Mouse (Mus musculus) midbrain, embryonic 10.5 days (tissue): Measurements from ENCODE around the gene Tpp2. TPM values are rescaled to one million over a fixed set of nuclear protein-coding genes. Genes with fewer than 3 reads are reported as not detected.
"Not testable (repeated sequence)": the region's sequence is repeated elsewhere in the genome, so short reads cannot be mapped to it uniquely, and the experiment has no call there.

ENCODE experiments used
- DNase-seq: peaks from one replicate; pipeline ENCODE4 v3.0.0-alpha.2; 2017; ENCODE audit warnings: low spot score
- H3K27ac ChIP-seq: fragments of 300-500 bp; sonication (generic); replicated peaks from 2 replicates; pipeline ENCODE4 v1.5.1; 2016; ENCODE audit warnings: mild to moderate bottlenecking
- H3K27me3 ChIP-seq: fragments of 300-500 bp; sonication (generic); 2 replicates; pipeline ENCODE4 v1.6.1; 2016; ENCODE audit warnings: low read depth, mild to moderate bottlenecking; ENCODE audit not compliant: poor library complexity, severe bottlenecking
- H3K36me3 ChIP-seq: fragments of 300-500 bp; sonication (generic); 2 replicates; pipeline ENCODE4 v1.6.1; 2016; ENCODE audit warnings: mild to moderate bottlenecking, moderate library complexity
- H3K4me1 ChIP-seq: fragments of 300-500 bp; sonication (generic); 2 replicates; pipeline ENCODE4 v1.6.1; 2016
- H3K4me3 ChIP-seq: fragments of 300-500 bp; sonication (generic); 2 replicates; pipeline ENCODE4 v1.5.1; 2016; ENCODE audit warnings: mild to moderate bottlenecking, moderate library complexity
- H3K9me3 ChIP-seq: fragments of 300-500 bp; sonication (generic); replicated peaks from 2 replicates; pipeline ENCODE4 v1.6.1; 2016; ENCODE audit warnings: mild to moderate bottlenecking
- WGBS: fragments of 180-500 bp; shearing (Covaris S2); methylation state at CpG from one replicate; pipeline ENCODE4 v1.1.7; 2016; 5-methylcytosine and 5-hydroxymethylcytosine counted together
- polyA plus RNA-seq: library from polyadenylated mRNA; unstranded; fragments of >200 nt; fragmentation: Nextera tagmentation; extraction: Ambion mirVana; gene quantifications from 2 replicates; pipeline ENCODE4 v1.2.1, GENCODE M21; 2016

Gene Tpp2
- polyA plus RNA-seq, result 71.1 and 71.9 TPM in 2 replicates

DNA sequence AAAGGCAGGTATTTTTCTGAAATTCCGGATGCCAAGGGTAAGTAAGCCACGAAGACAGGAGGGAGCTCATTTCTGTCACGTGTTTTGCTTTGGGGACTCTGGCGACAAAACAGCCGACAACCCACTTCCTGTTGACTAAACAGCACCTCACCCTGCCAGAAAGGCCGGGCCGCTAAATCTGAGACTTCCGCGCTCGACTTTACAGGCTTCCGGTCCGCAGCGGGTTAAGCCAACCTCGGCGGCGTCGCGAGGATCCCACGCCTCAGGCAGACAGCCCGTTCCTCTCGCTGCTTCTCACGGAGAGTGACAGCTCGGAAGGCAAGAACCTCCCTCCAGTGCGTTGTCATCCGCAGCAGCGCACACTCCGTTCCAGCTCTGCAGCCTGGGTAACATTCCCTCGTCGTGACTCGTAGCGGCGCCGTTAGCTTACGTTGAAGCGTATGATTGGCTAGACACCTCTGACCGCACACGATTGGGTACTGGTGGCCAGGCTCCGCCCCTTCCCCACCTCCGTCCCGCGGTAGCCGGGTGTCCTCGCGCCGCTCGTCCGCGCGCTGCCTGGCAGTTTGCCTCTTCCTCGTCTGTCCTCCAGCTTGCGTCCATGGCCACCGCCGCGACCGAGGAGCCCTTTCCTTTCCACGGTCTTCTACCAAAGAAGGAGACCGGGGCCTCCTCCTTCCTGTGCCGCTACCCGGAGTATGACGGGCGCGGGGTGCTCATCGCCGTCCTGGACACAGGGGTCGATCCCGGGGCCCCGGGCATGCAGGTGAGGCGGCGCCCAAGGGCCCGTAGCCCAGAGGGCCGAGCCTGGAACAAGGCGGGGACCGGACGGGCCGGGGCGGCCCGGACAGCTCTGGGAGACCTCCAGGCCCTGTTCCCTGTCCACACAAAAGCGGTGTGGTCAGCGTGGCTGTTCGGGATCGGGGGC, at the start of gene Tpp2:
TSS of gene Tpp2 (plus strand) at position 160 of the 928 bp plus-strand sequence.
- peaks cover 26% of the 10 kb centered on the region for H3K4me1 ChIP-seq
- H3K27me3 ChIP-seq, result no peaks in the 10 kb centered on the region
- no peaks in the 10 kb centered on the region for H3K9me3 ChIP-seq
- under 1% methylated on average over 81 of the region's 81 CpGs for WGBS
- peak within 1 kb of the TSS; percentile 96 for H3K27ac ChIP-seq
- DNase-seq, result peak; percentile 95
- peak within 1 kb of the TSS; percentile 100 for H3K4me3 ChIP-seq
- peaks cover 4% of the 10 kb centered on the region; the same call in 1 of the 2 replicates for H3K36me3 ChIP-seq

DNA sequence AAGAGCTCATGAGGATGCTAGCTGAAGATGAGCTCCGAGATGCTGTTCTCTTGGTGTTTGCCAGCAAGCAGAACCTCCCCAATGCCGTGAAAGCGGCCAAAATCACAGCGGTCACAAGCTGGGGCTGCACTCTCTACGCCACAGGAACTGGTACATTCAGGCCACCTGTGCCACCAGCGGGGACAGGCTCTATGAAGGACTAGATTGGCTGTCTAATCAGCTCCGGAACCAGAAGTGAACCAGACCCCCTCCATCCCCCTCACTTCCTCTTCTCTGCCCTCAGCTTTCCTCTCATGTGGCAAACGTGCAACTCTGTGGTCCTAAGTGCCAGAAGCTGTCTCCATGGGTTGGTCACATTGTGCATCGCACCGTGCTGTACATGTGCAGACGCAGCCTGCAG, 45.1 kb upstream of the Tpp2 start:
- H3K27ac ChIP-seq, H3K9me3 ChIP-seq: not testable (repeated sequence)
- WGBS, result 85% methylated on average over 11 of the region's 11 CpGs

DNA sequence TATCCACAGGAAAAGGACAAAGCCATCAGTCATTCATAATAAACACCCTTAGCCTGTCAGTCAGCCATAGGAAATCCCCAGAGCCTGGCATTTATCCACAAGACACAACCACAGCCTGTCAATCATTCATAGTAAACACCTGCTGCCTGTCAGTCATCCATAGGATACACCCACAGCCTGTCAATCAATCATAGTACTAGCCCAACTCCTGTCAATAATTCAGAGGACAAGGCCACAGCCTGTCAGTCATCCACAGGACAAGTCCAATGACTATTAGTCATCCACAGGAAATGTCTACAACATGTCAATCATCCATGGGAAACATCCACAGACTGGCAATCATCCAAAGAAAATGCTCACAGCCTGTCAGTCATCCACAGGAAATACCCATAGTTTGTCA, 37.7 kb upstream of the Tpp2 start:
- H3K9me3 ChIP-seq, result peaks cover 4% of the 10 kb centered on the region
- no peaks in the 10 kb centered on the region for H3K36me3 ChIP-seq
- DNase-seq, result no peak
- H3K4me3 ChIP-seq, result no peak overlapping the region
- H3K27ac ChIP-seq, result no peak overlapping the region
- H3K4me1 ChIP-seq, result peaks cover 12% of the 10 kb centered on the region
- H3K27me3 ChIP-seq, result no peaks in the 10 kb centered on the region

More for the DNA sequence above, 45.1 kb upstream of the Tpp2 start:
- H3K27me3 ChIP-seq, DNase-seq, H3K4me3 ChIP-seq, H3K36me3 ChIP-seq, H3K4me1 ChIP-seq: not testable (repeated sequence)

DNA sequence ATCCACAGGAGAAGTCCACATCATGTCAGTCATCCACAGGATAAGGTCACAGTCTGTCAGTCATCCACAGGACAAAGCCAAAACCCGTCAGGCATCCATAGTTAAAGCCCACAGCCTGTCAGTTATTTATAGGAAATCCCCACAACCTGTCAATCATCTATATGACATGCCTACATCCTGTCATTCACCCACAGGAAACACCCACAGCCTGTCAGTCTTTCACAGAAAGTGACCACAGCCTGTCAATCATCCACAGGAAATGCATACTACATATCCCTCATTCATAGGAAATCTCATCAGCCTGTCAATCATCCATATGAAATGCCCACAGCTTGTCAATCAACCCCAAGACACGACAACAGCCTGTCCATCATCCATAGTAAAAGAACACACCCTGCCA, 36.3 kb upstream of the Tpp2 start:
- DNase-seq, result no peak
- no peaks in the 10 kb centered on the region for H3K27me3 ChIP-seq
- WGBS, result 89% methylated on average over 2 of the region's 2 CpGs

DNA sequence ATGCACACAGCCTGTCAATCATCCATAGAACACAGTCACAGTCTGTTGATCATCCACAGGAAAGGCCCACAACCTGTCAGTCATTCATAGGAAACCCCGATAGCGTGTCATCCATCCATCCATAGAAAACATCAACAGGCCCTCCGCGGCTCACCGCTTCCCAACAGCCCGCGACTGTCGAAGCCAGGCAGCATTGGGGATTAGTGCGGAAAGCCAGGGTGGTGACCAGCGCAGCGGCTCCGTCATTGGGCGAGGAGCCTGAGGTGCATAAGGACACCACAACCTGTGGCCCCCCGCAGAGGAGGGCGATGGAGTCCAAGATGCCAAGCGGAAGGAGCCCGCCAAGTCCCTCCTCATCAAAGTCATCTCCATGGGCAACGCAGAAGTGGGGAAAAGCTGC, 35.5 kb upstream of the Tpp2 start:
- WGBS, result 85% methylated on average over 18 of the region's 18 CpGs
- H3K4me1 ChIP-seq, result peaks cover 12% of the 10 kb centered on the region
- no peaks in the 10 kb centered on the region for H3K27me3 ChIP-seq
- H3K36me3 ChIP-seq, result no peaks in the 10 kb centered on the region
- peaks cover 4% of the 10 kb centered on the region for H3K9me3 ChIP-seq
- H3K27ac ChIP-seq, result no peak overlapping the region
- no peak for DNase-seq
- no peak overlapping the region for H3K4me3 ChIP-seq

More for the DNA sequence above, 36.3 kb upstream of the Tpp2 start:
- Histone ChIP-seq H3K27ac (no peak overlapping the region), H3K36me3 (no peaks in the 10 kb centered on the region), H3K4me3 (no peak overlapping the region), H3K4me1 (peaks cover 12% of the 10 kb centered on the region), H3K9me3 (peaks cover 4% of the 10 kb centered on the region)

DNA sequence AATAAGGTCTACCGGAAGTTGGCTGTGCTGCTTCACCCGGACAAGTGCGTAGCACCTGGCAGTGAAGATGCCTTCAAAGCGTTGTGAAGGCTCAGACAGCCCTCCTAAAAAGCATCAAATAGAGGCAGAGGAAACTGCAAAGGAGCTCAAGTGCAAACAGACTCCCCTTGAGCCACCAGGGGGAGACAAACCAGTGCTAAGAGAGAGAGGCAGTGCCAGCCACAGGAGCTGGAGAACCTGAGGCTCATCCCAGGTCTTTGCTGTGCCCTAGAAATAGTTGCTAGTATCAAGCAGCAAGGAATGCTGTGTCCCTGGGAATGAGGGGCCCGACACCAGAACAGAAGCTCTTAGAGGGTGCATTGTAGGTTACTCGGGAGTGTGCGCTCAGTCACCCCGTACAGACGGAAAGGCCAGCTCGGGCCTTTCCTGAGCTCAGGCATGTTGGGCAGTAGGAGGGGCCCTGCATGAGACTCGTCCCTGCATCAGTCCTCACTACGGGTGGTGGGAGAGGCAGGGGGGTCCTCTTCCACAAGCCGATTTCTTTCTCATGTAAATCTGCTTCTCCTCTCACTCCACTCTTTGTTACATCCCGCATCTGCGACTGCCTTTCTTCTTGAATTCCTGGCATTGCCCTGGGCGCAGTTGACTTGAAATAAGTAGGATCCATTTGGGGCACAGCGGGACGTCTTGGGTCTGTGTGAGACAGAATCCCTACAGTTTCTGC, 34.3 kb upstream of the Tpp2 start:
- H3K9me3 ChIP-seq, result peaks cover 4% of the 10 kb centered on the region
- H3K4me3 ChIP-seq, result peak overlapping the region; percentile 51
- peak overlapping the region; percentile 74 for H3K27ac ChIP-seq
- DNase-seq, result peak; percentile 80
- H3K36me3 ChIP-seq, result no peaks in the 10 kb centered on the region
- peaks cover 12% of the 10 kb centered on the region for H3K4me1 ChIP-seq
- 14% methylated on average over 18 of the region's 18 CpGs for WGBS
- no peaks in the 10 kb centered on the region for H3K27me3 ChIP-seq

DNA sequence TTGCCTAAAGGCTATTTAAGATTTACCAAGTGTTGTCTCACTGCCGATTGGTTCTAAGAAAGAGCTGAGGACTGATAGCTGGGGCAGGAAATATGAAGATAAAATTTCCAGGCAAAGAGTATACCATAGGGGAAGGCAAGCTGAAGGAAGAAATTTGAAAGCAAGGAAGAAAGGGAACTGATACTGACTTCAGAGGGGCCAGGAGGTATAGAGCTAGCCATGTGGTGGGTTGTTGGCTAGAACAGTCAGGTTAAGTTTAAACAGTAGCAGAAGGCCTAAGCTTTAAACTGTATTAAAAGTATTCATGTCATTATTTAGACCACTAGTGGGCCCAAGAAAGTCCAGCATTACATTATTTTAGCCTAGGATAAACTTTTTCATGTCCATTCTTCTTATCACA, 31.0 kb upstream of the Tpp2 start:
- no peak for DNase-seq
- WGBS, result 96% methylated on average over 1 of the region's 1 CpGs
- Histone ChIP-seq H3K4me3 (no peak overlapping the region), H3K27ac (no peak overlapping the region), H3K4me1 (peaks cover 12% of the 10 kb centered on the region), H3K9me3 (0 out of 2 replicates have a peak, but pooled peaks cover under 1% of the 10 kb centered on the region), H3K27me3 (no peaks in the 10 kb centered on the region), H3K36me3 (no peaks in the 10 kb centered on the region)

DNA sequence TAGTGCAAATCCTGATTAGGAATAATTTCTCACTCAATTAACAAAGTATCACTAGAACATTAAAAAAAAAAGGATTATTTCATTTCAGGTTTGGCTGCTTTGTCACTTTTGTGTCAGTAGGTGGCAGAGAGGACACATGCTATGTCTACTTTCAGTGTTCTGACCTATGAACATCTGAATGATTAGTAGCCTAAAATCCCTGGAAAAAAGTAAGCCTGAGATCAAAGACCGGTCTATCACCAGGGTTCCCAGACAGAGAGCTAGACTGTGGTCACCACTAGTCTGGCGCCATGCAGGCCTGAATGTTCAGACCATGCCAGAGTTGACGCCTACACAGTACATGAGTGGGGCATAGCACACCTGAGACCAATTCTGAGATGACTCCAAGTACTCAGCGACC, 30.6 kb upstream of the Tpp2 start:
- no peak for DNase-seq
- H3K9me3 ChIP-seq, result no peaks in the 10 kb centered on the region
- no peak overlapping the region for H3K4me3 ChIP-seq
- 73% methylated on average over 4 of the region's 4 CpGs for WGBS
- no peaks in the 10 kb centered on the region for H3K36me3 ChIP-seq
- no peaks in the 10 kb centered on the region for H3K27me3 ChIP-seq
- H3K27ac ChIP-seq, result no peak overlapping the region
- peaks cover 12% of the 10 kb centered on the region for H3K4me1 ChIP-seq

DNA sequence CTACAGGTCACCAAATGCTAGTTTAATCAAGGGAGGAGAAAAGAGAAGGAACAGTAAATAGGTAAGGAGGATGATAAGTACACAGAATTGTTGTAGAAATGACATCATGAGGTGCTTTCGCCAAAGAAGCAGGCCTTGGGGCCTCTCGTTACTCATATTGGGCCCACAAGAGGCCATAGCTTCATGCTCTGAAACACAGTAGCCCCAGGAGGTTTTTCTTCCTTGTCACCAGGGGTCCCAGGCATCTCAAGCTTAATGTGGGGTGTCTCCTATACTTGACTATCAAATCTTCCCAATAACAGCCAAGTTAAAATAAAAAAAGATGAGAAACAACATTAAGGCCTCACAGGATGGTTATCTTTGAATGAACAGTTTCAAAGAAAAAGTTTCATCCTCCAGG, 18.0 kb upstream of the Tpp2 start:
- no peak for DNase-seq
- no peaks in the 10 kb centered on the region for H3K27me3 ChIP-seq
- H3K27ac ChIP-seq, result no peak overlapping the region
- no peak overlapping the region for H3K4me3 ChIP-seq
- H3K4me1 ChIP-seq, result no peaks in the 10 kb centered on the region
- no peaks in the 10 kb centered on the region for H3K9me3 ChIP-seq
- H3K36me3 ChIP-seq, result no peaks in the 10 kb centered on the region
- 65% methylated on average over 2 of the region's 2 CpGs for WGBS

DNA sequence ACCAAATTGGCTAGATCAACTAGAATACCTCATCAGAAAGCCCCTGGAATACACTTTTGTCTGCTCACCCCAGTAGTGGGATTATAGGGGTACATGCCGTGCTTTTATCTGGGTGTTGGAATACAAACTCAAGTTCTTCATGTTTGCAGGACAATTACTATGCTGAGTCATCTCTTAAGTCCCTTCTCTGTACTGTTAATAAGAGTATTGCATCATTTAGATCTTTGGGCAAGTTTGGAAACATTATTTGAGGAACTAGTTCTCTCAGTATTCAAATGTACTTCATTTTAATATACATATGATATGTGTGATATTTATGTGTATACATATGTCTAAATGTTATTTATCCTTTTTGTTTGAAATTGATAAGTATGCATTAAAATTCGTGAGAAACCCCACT, 16.6 kb upstream of the Tpp2 start:
- no peaks in the 10 kb centered on the region for H3K9me3 ChIP-seq
- H3K27me3 ChIP-seq, result no peaks in the 10 kb centered on the region
- H3K4me1 ChIP-seq, result no peaks in the 10 kb centered on the region
- no peak overlapping the region for H3K27ac ChIP-seq
- WGBS, result 59% methylated on average over 2 of the region's 2 CpGs
- no peak overlapping the region for H3K4me3 ChIP-seq
- DNase-seq, result no peak
- no peaks in the 10 kb centered on the region for H3K36me3 ChIP-seq

DNA sequence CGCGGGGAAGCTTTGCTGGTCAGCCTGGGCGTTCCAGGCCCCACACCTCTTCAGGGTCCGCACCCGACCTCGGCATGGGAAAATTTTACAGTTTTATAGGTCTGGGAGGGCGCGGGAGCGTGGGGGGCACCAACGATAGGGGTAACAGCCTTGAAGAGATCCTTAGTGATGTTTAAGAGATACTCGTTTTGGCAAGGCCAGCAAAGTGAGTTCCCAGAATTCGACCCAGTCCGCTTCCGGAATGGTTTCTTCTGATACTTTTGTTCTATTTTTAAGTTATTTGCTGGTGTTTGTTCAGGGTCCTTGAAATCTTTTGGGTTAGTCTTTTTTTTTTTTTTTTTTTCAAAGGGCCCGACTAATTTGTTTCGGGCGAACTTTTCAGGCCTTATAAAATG, 966 bp downstream of the Tpp2 start:
- no peaks in the 10 kb centered on the region for H3K9me3 ChIP-seq
- H3K4me1 ChIP-seq, result peaks cover 26% of the 10 kb centered on the region
- H3K27me3 ChIP-seq, result no peaks in the 10 kb centered on the region
- H3K36me3 ChIP-seq, result peaks cover 4% of the 10 kb centered on the region; the same call in 1 of the 2 replicates
- 3% methylated on average over 17 of the region's 17 CpGs for WGBS
- H3K27ac ChIP-seq, result peak overlapping the region; percentile 96
- no peak for DNase-seq
- H3K4me3 ChIP-seq, result peak overlapping the region; percentile 100

DNA sequence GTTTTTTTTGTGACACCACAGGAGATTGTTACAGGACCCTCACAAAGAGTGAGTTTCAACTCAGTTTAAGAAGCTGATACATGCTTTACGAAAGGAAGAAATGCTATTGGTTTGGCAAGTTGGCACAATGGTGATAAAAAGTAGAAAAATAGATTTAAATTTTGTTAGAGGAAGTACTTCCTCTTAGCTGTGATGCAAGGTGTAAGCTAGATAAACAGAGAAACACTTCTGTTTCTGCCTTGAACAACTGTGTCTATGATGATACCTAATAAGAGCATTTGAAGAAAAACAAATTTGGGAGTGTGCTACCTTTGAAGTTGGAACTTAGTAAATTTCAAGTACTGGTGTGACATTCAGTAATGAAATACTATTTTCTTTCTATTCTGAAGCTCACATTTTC, 5.9 kb downstream of the Tpp2 start:
- Histone ChIP-seq H3K36me3 (peaks cover 45% of the 10 kb centered on the region), H3K9me3 (no peaks in the 10 kb centered on the region), H3K27me3 (no peaks in the 10 kb centered on the region), H3K4me3 (no peak overlapping the region), H3K4me1 (peaks cover 18% of the 10 kb centered on the region), H3K27ac (no peak overlapping the region)
- 88% methylated on average over 1 of the region's 1 CpGs for WGBS
- no peak for DNase-seq
